Mouse (Mus musculus) limb, embryonic 13.5 days (tissue): ENCODE measurements around the gene Uba3. TPM values are rescaled to one million over a fixed set of nuclear protein-coding genes. Genes with fewer than 3 reads are reported as not detected.

Source experiments
- ATAC-seq: fragments of 200-750 bp; cut with Nextera tagmentation; 2 replicates; pipeline ENCODE4 v1.8.0; 2017; ENCODE audit warnings: low read depth, moderate number of reproducible peaks, moderate TSS enrichment; ENCODE audit not compliant: low FRiP score
- H3K27ac ChIP-seq: fragments of 300-500 bp; sonication (generic); 2 replicates; pipeline ENCODE4 v1.5.1; 2015; ENCODE audit warnings: inconsistent platforms, mild to moderate bottlenecking, moderate library complexity
- H3K27me3 ChIP-seq: fragments of 300-500 bp; sonication (generic); 2 replicates; pipeline ENCODE4 v1.6.1; 2015; ENCODE audit warnings: mild to moderate bottlenecking, inconsistent platforms
- H3K36me3 ChIP-seq: fragments of 300-500 bp; sonication (generic); 2 replicates; pipeline ENCODE4 v1.6.1; 2015; ENCODE audit warnings: inconsistent platforms, mild to moderate bottlenecking, moderate library complexity
- H3K4me1 ChIP-seq: fragments of 300-500 bp; sonication (generic); 2 replicates; pipeline ENCODE4 v1.6.1; 2015; ENCODE audit warnings: inconsistent platforms
- H3K4me2 ChIP-seq: fragments of 300-500 bp; sonication (generic); replicated peaks from 2 replicates; pipeline ENCODE4 v1.6.1; 2015; ENCODE audit warnings: inconsistent platforms, mild to moderate bottlenecking, moderate library complexity
- H3K4me3 ChIP-seq: fragments of 300-500 bp; sonication (generic); 2 replicates; pipeline ENCODE4 v1.5.1; 2015; ENCODE audit warnings: moderate library complexity, mild to moderate bottlenecking, inconsistent platforms
- H3K9ac ChIP-seq: fragments of 300-500 bp; sonication (generic); 2 replicates; pipeline ENCODE4 v1.6.1; 2015; ENCODE audit warnings: mild to moderate bottlenecking, inconsistent platforms
- H3K9me3 ChIP-seq: fragments of 300-500 bp; sonication (generic); 2 replicates; pipeline ENCODE4 v1.6.1; 2016; ENCODE audit warnings: inconsistent platforms
- WGBS: fragments of 180-500 bp; shearing (Covaris S2); methylation state at CpG from one replicate; pipeline ENCODE4 v1.1.7; 2015; 5-methylcytosine and 5-hydroxymethylcytosine counted together
- polyA plus RNA-seq: library from polyadenylated mRNA; unstranded; fragments of >200 nt; fragmentation: Nextera tagmentation; extraction: Ambion mirVana; gene quantifications from 2 replicates; pipeline ENCODE4 v1.2.1, GENCODE M21; 2015

The Uba3 gene
- 85.3 and 90.1 TPM in 2 replicates for polyA plus RNA-seq

DNA sequence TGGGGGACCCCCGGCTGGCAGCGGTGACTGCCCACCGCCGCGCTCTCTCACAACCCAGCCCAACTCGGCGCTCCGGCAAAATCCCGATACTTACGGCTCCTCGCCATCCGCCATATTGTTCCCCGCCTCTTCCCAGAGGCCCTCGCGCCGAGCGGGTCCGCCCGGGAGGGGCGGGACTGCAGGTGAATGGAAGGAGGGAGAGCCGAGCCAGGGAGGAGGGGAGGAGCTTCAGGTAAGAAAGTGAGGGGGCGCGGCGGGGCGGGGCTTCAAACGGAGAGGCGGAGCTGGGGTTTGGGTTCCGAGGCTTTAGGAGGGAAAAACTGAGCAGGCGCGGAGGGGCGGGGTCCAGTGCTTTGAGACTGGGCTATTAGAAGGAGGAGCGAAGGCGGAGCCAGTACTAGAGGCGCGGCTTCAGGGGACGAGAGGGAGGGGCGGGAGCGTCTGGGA is at the start of gene Uba3:
Gene Uba3 (minus strand): TSS at position 209 of the 447 bp plus-strand sequence.
- H3K4me1 ChIP-seq, result peaks cover 17% of the 10 kb centered on the region
- peak; percentile 97 for ATAC-seq
- no peaks in the 10 kb centered on the region for H3K27me3 ChIP-seq
- under 1% methylated on average over 38 of the region's 38 CpGs for WGBS
- no peaks in the 10 kb centered on the region for H3K36me3 ChIP-seq
- no peaks in the 10 kb centered on the region for H3K9me3 ChIP-seq
- H3K9ac ChIP-seq, result peak within 1 kb of the TSS; percentile 99
- H3K4me3 ChIP-seq, result peak within 1 kb of the TSS; percentile 97
- peak within 1 kb of the TSS; percentile 88 for H3K27ac ChIP-seq
- H3K4me2 ChIP-seq, result peak within 1 kb of the TSS; percentile 78

DNA sequence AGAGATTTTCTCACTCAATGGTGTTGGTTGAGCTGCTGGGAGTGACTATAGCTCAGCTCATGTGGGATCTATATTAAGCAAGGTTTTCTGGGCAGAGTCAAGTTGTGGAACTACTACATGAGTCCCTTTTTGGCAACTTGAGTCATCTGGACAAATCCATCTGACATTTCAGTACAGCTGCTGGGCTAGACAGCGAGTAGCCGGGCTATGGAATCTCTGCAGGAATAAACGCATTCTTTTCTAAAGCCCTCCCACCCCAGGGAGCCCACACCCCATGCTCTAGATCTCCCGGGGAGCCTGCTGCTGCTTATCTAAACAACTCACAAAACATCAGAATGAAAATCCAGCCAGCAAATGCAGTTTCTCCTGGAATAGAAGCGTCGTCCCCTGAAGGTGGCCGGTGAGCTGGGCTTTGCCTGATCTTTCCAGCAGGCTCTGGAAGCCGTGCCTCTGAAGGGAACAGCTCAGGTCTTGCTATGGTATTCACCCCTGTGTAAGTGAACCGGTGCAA is 47.3 kb upstream of the Uba3 start, which contains the start of gene Lmod3:
Gene Lmod3 (minus strand): TSS at position 49 of the 511 bp plus-strand sequence.
- no peaks in the 10 kb centered on the region for H3K36me3 ChIP-seq
- 0 out of 2 replicates have a peak, but pooled peaks cover 3% of the 10 kb centered on the region for H3K4me1 ChIP-seq
- WGBS, result 36% methylated on average over 9 of the region's 9 CpGs
- no peaks in the 10 kb centered on the region for H3K9me3 ChIP-seq
- peaks cover 7% of the 10 kb centered on the region; the same call in 1 of the 2 replicates for H3K27me3 ChIP-seq
- H3K4me3 ChIP-seq, result no peak within 1 kb of the TSS
- peak; percentile 61 for ATAC-seq
- no peak within 1 kb of the TSS for H3K4me2 ChIP-seq
- no peak within 1 kb of the TSS for H3K27ac ChIP-seq
- H3K9ac ChIP-seq, result no peak within 1 kb of the TSS

DNA sequence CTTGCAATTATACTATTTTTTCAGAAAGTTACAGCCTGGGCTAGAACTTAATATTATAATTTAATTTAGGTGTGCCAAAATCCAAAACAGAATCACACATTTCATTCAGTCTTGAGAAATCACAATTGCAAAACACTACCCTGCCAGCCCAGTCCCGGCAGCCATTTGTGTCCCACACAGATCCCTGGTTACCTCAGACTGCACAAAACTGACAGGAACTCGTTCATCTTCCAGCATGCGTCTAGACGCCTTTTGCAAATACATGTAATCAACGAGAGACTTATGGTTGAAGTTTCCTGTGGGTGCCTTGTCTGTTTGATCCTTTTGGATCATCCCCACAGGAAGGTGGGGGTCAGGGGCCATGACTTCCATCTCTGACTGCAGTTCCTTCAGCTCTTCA is 46.6 kb upstream of the Uba3 start:
- no peak overlapping the region for H3K4me3 ChIP-seq
- no peaks in the 10 kb centered on the region for H3K9me3 ChIP-seq
- ATAC-seq, result no peak
- H3K27me3 ChIP-seq, result peaks cover 14% of the 10 kb centered on the region; the same call in 1 of the 2 replicates
- no peak overlapping the region for H3K9ac ChIP-seq
- WGBS, result 69% methylated on average over 5 of the region's 5 CpGs
- 0 out of 2 replicates have a peak, but pooled peaks cover 3% of the 10 kb centered on the region for H3K4me1 ChIP-seq
- H3K36me3 ChIP-seq, result no peaks in the 10 kb centered on the region
- no peak overlapping the region for H3K27ac ChIP-seq
- no peak overlapping the region for H3K4me2 ChIP-seq

DNA sequence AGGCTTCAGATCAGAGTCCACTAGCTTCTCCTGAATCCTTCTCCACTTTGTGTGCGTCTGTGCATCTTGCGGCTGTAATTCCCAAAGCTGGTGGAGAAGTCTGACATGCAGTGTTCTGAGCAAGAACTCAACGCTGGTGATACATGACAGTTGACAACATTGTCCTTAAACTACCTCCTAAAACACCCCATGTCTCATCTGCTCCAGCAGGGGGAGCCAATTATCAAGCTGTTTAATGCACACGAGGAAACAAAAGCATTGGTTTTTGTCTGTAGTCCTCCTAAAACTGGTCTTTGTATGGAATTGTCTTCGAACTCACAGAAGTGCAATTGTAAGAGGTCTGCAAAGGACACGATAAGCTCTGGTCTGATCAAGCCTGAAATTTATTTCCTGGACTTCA is 45.5 kb upstream of the Uba3 start:
- 47% methylated on average over 6 of the region's 6 CpGs for WGBS
- H3K36me3 ChIP-seq, result no peaks in the 10 kb centered on the region
- H3K9me3 ChIP-seq, result no peaks in the 10 kb centered on the region
- no peak overlapping the region for H3K4me3 ChIP-seq
- ATAC-seq, result no peak
- H3K27me3 ChIP-seq, result peaks cover 20% of the 10 kb centered on the region; the same call in 1 of the 2 replicates
- H3K4me1 ChIP-seq, result 0 out of 2 replicates have a peak, but pooled peaks cover 3% of the 10 kb centered on the region
- no peak overlapping the region for H3K4me2 ChIP-seq
- no peak overlapping the region for H3K9ac ChIP-seq
- H3K27ac ChIP-seq, result no peak overlapping the region

GRCm38 (mm10) chr6:97245200-97245599 is 39.8 kb upstream of the Uba3 start:
- peaks cover 52% of the 10 kb centered on the region for H3K27me3 ChIP-seq
- no peaks in the 10 kb centered on the region for H3K9me3 ChIP-seq
- ATAC-seq, result no peak
- H3K4me1 ChIP-seq, result no peaks in the 10 kb centered on the region
- H3K4me2 ChIP-seq, result no peak overlapping the region
- no peak overlapping the region for H3K27ac ChIP-seq
- H3K36me3 ChIP-seq, result no peaks in the 10 kb centered on the region
- H3K9ac ChIP-seq, result no peak overlapping the region
- no peak overlapping the region for H3K4me3 ChIP-seq

- H3K4me2 ChIP-seq, result no peak overlapping the region
- WGBS, result 89% methylated on average over 4 of the region's 4 CpGs
- H3K4me1 ChIP-seq, result no peaks in the 10 kb centered on the region
- H3K27ac ChIP-seq, result no peak overlapping the region
- H3K27me3 ChIP-seq, result peaks cover 74% of the 10 kb centered on the region
- no peak overlapping the region for H3K9ac ChIP-seq
- ATAC-seq, result no peak
- peaks cover 7% of the 10 kb centered on the region; the same call in 1 of the 2 replicates for H3K9me3 ChIP-seq
- H3K4me3 ChIP-seq, result no peak overlapping the region
- no peaks in the 10 kb centered on the region for H3K36me3 ChIP-seq
These were observed 37.1 kb upstream of the Uba3 start for GRCm38 (mm10) chr6:97242522-97242921.

- Histone ChIP-seq H3K4me1 (peaks cover 5% of the 10 kb centered on the region; the same call in 1 of the 2 replicates), H3K27me3 (peaks cover 71% of the 10 kb centered on the region), H3K36me3 (no peaks in the 10 kb centered on the region), H3K9me3 (peaks cover 10% of the 10 kb centered on the region; the same call in 1 of the 2 replicates), H3K4me3 (no peak overlapping the region), H3K9ac (no peak overlapping the region), H3K27ac (no peak overlapping the region), H3K4me2 (no peak overlapping the region)
- WGBS, result 89% methylated on average over 5 of the region's 5 CpGs
- no peak; the same call in 1 of the 2 replicates for ATAC-seq
These were observed 34.6 kb upstream of the Uba3 start for GRCm38 (mm10) chr6:97240092-97240491.

DNA sequence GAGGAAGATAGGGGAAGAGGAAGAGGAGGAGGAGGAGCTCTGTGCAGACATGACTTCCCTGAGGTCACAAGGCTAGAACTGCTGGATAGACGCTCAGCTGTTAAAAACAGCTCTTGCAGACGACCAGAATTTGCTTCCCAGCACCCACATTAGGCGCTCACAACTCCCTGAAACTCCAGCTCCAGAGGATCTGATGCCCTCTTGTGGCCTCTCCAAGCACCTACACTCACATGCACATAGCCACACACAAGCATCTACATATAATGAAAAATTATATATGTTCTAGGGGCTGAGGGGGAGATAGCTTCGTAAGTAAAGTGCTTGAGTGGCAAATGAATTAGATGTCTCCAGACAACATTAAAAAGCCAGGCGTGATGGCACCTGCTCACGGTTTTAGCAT is 33.9 kb upstream of the Uba3 start:
- 93% methylated on average over 6 of the region's 6 CpGs for WGBS
- peaks cover 5% of the 10 kb centered on the region; the same call in 1 of the 2 replicates for H3K4me1 ChIP-seq
- no peak overlapping the region for H3K9ac ChIP-seq
- H3K36me3 ChIP-seq, result no peaks in the 10 kb centered on the region
- no peak overlapping the region for H3K4me3 ChIP-seq
- H3K27ac ChIP-seq, result no peak overlapping the region
- ATAC-seq, result no peak
- peaks cover 12% of the 10 kb centered on the region; the same call in 1 of the 2 replicates for H3K9me3 ChIP-seq
- H3K4me2 ChIP-seq, result no peak overlapping the region
- H3K27me3 ChIP-seq, result peaks cover 71% of the 10 kb centered on the region

GRCm38 (mm10) chr6:97236088-97236487 is 30.6 kb upstream of the Uba3 start:
- Histone ChIP-seq H3K27ac (no peak overlapping the region), H3K27me3 (peaks cover 85% of the 10 kb centered on the region), H3K4me3 (no peak overlapping the region), H3K9me3 (peaks cover 12% of the 10 kb centered on the region; the same call in 1 of the 2 replicates), H3K4me1 (peaks cover 5% of the 10 kb centered on the region; the same call in 1 of the 2 replicates), H3K36me3 (peaks cover 9% of the 10 kb centered on the region), H3K4me2 (no peak overlapping the region), H3K9ac (no peak overlapping the region)
- ATAC-seq, result peak; percentile 57; the same call in 1 of the 2 replicates
- 44% methylated on average over 5 of the region's 5 CpGs for WGBS

GRCm38 (mm10) chr6:97234911-97235668 is 29.6 kb upstream of the Uba3 start:
- Histone ChIP-seq H3K27me3 (peaks cover 86% of the 10 kb centered on the region), H3K9me3 (peaks cover 12% of the 10 kb centered on the region; the same call in 1 of the 2 replicates), H3K4me3 (no peak overlapping the region), H3K27ac (no peak overlapping the region), H3K4me2 (no peak overlapping the region), H3K4me1 (peaks cover 5% of the 10 kb centered on the region; the same call in 1 of the 2 replicates), H3K9ac (no peak overlapping the region), H3K36me3 (peaks cover 16% of the 10 kb centered on the region)
- 81% methylated on average over 7 of the region's 7 CpGs for WGBS
- ATAC-seq, result no peak

GRCm38 (mm10) chr6:97227067-97227847 is 21.8 kb upstream of the Uba3 start:
- H3K27ac ChIP-seq, result no peak overlapping the region
- no peak overlapping the region for H3K9ac ChIP-seq
- H3K36me3 ChIP-seq, result peaks cover 20% of the 10 kb centered on the region
- peaks cover 9% of the 10 kb centered on the region for H3K4me1 ChIP-seq
- no peak overlapping the region for H3K4me3 ChIP-seq
- no peak for ATAC-seq
- no peak overlapping the region for H3K4me2 ChIP-seq
- peaks cover 54% of the 10 kb centered on the region for H3K27me3 ChIP-seq
- 92% methylated on average over 9 of the region's 9 CpGs for WGBS
- H3K9me3 ChIP-seq, result 0 out of 2 replicates have a peak, but pooled peaks cover 4% of the 10 kb centered on the region
